Mouse (Mus musculus): ENCODE data around the gene March6.

GRCm38 (mm10) chr15:31529103-31529502 is 1.8 kb downstream of the March6 start:
- no peak for TF ChIP-seq POLR2A (IDR thresholded peaks at IDR 0.05; ENCODE audit: control insufficient read depth, low read depth, low read length)
- no peak for TF ChIP-seq CTCF (IDR thresholded peaks at IDR 0.05; ENCODE audit: control insufficient read depth, insufficient read depth, insufficient replicate concordance, low read depth, low read length)

All from testis, adult 2 months (tissue).